Mouse (Mus musculus) ES-E14 (cell line): ENCODE measurements around the gene Dnajc4. TPM values are rescaled to one million over a fixed set of nuclear protein-coding genes. Genes with fewer than 3 reads are reported as not detected.

ENCODE experiments used
- DNase-seq: peaks from one replicate; pipeline ENCODE4 v3.0.0-alpha.2; 2013; ENCODE audit warnings: low read depth, low spot score
- H3K27ac ChIP-seq: 2 replicates; pipeline ENCODE4 v1.5.1; 2012; ENCODE audit warnings: low read depth, mild to moderate bottlenecking, low read length, moderate library complexity, mixed read lengths; ENCODE audit not compliant: poor library complexity, insufficient read depth, severe bottlenecking
- H3K36me3 ChIP-seq: 2 replicates; pipeline ENCODE4 v1.6.1; 2012; ENCODE audit warnings: mild to moderate bottlenecking, low read length, moderate library complexity, mixed read lengths; ENCODE audit not compliant: control insufficient read depth, poor library complexity, insufficient read depth, severe bottlenecking
- H3K4me1 ChIP-seq, 2 experiments: fragments of 150-350 bp in 1 of 2; sonication (generic) in 1 of 2; 2 replicates each; pipeline ENCODE4 v1.6.1; 2012; ENCODE audit warnings: low read length in 2 of 2, mild to moderate bottlenecking in 1 of 2, mixed read lengths in 1 of 2; ENCODE audit not compliant: control insufficient read depth in 2 of 2, insufficient read depth in 2 of 2, poor library complexity in 1 of 2
- H3K4me3 ChIP-seq, 2 experiments: fragments of 150-350 bp in 1 of 2; sonication (generic) in 1 of 2; 2 replicates each; pipeline ENCODE4 v1.5.1; 2012; ENCODE audit warnings: low read length in 2 of 2, low read depth in 1 of 2, mild to moderate bottlenecking in 1 of 2, mixed read lengths in 1 of 2; ENCODE audit not compliant: insufficient read depth in 1 of 2, poor library complexity in 1 of 2, severe bottlenecking in 1 of 2
- H3K9ac ChIP-seq: 2 replicates; pipeline ENCODE4 v1.6.1; 2012; ENCODE audit warnings: low read depth, mild to moderate bottlenecking, low read length, mixed read lengths; ENCODE audit not compliant: poor library complexity, insufficient read depth, severe bottlenecking
- H3K9me3 ChIP-seq: fragments of 150-350 bp; sonication (generic); 2 replicates; pipeline ENCODE4 v1.6.1; 2012; ENCODE audit warnings: low read depth, mild to moderate bottlenecking, low read length; ENCODE audit not compliant: control insufficient read depth, insufficient read depth
- CHD2 ChIP-seq: IDR thresholded peaks from 2 replicates; pipeline ENCODE4 v1.6.1; 2014; ENCODE audit warnings: mild to moderate bottlenecking, low read depth, low read length, inconsistent platforms
- HCFC1 ChIP-seq: IDR thresholded peaks from 2 replicates; pipeline ENCODE4 v1.6.1; 2012; ENCODE audit warnings: low read length, inconsistent platforms, borderline replicate concordance; ENCODE audit not compliant: insufficient read depth
- MAFK ChIP-seq: IDR thresholded peaks from 2 replicates; pipeline ENCODE4 v1.6.1; 2014; ENCODE audit warnings: mild to moderate bottlenecking, low read depth, low read length, inconsistent platforms; ENCODE audit not compliant: insufficient read depth
- ZC3H11A ChIP-seq: IDR thresholded peaks from 2 replicates; pipeline ENCODE4 v1.6.1; 2012; ENCODE audit warnings: low read depth, mild to moderate bottlenecking, inconsistent platforms, low read length, borderline replicate concordance
- ZNF384 ChIP-seq: IDR thresholded peaks from 2 replicates; pipeline ENCODE4 v1.6.1; 2012; ENCODE audit warnings: low read depth, low read length, inconsistent platforms
- in situ Hi-C, 2 experiments: fragments of 600-800 bp; cut with MboI; formaldehyde crosslinking; loops; one replicate each; pipeline ENCODE4 v1.15.1; 2025; ENCODE audit warnings: low sequenced_read_pairs in 2 of 2, inconsistent platforms in 1 of 2; ENCODE audit not compliant: unreplicated experiment in 2 of 2
- total RNA-seq: library from RNA; depleted of rRNA; stranded (reverse); fragments of 300-350 nt; gene quantifications from 2 replicates; pipeline ENCODE4 v1.2.3, GENCODE M21; 2012

The Dnajc4 gene
- total RNA-seq, 1 experiment = 14.0 TPM

DNA sequence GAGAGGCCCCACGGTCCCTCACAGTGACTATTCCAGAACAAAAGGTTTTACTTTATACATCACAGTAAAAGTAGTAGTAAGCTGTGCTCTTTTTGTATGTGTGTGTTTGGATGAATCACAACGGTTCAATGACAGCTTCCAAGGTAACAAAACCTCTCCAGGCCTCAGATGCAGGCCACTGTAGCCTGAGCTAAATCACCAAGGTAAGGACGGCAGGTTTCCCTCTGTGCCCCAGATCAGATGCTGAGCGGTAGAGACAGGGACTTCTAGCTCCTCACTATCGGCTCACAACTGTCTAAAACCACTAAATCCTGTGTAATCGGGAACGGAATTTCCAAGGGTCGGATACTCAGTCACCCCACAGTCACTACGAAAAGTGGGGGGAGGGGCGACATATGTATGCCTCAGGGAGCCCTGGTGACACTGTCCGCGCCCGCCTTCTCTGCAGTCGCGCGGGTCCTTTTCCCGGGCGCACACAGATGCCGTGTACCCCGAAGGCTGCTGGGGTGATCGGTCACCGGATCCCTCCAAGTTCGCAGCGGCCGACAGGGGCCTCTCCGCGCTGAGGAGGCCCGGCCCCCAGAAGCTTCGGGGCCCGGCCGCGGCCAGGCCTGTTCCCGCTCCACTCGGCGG is 46.8 kb upstream of the Dnajc4 start:
- Histone ChIP-seq H3K27ac (peak overlapping the region; percentile 76), H3K9ac (peak overlapping the region; percentile 85), H3K4me1 (no peaks in the 10 kb centered on the region; a peak in 1 of 4 replicates), H3K36me3 (peaks cover 10% of the 10 kb centered on the region), H3K9me3 (no peaks in the 10 kb centered on the region), H3K4me3 (peak overlapping the region; percentile 93 to 97)
- in situ Hi-C loops = no loop called here
- TF ChIP-seq MAFK (no peak), CHD2 (peak; percentile 14; the same call in 1 of the 2 replicates)
- no peak for DNase-seq

DNA sequence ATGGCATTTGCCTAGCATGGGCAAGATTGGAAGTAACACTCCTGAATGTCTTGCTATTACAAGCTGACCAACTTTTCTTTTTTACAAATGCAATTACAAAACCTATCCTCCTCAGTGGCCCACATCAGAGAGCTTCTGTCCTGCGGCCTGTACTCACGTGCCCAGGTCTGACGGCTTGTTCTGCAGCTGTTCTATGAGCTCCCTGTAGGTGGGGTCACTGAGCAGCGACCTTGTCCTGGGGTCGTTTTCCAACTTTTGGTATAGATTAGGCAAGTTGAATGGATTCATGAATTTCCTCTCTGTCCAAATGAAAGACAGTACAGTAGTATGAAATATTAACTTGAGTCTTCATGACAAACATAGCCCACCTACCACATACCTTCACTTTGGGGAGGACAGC is 41.6 kb upstream of the Dnajc4 start:
- Histone ChIP-seq H3K27ac (no peak overlapping the region), H3K4me3 (no peak overlapping the region), H3K36me3 (peaks cover 52% of the 10 kb centered on the region), H3K9ac (no peak overlapping the region), H3K9me3 (no peaks in the 10 kb centered on the region), H3K4me1 (peaks cover 0 to 2% of the 10 kb centered on the region in 2 experiments; a peak in 1 of 4 replicates)
- TF ChIP-seq ZC3H11A (no peak), ZNF384 (no peak), HCFC1 (no peak), CHD2 (no peak), MAFK (no peak)
- in situ Hi-C loops = no loop called here
- DNase-seq = no peak

DNA sequence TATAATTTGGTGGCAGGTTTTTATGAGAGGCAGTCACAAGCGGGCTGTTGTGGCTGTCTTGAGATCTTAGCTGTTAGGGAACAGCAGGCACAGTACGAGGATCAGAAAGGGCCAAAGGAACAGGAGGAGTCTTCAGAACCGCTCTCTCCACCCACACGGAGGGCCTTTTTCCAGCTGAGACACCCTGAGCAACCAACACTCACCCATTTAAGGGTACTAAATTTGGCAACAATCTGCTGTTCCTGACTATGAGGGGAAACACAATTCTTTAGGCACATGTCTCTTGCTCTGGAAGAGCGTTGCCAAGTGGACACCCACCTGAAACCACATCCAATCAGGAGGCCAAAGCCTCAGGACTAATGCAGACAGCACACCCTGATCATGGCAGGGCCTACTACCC is 37.2 kb upstream of the Dnajc4 start:
- Histone ChIP-seq H3K27ac (no peak overlapping the region), H3K36me3 (peaks cover 77% of the 10 kb centered on the region), H3K9ac (no peak overlapping the region), H3K4me1 (0 out of 4 replicates have a peak, but pooled peaks cover 0 to 2% of the 10 kb centered on the region in 2 experiments), H3K4me3 (no peak overlapping the region), H3K9me3 (no peaks in the 10 kb centered on the region)
- in situ Hi-C loops = no loop called here
- DNase-seq = no peak
- no peak for TF ChIP-seq MAFK
- no peak for TF ChIP-seq CHD2
- no peak for TF ChIP-seq ZC3H11A
- no peak for TF ChIP-seq ZNF384

DNA sequence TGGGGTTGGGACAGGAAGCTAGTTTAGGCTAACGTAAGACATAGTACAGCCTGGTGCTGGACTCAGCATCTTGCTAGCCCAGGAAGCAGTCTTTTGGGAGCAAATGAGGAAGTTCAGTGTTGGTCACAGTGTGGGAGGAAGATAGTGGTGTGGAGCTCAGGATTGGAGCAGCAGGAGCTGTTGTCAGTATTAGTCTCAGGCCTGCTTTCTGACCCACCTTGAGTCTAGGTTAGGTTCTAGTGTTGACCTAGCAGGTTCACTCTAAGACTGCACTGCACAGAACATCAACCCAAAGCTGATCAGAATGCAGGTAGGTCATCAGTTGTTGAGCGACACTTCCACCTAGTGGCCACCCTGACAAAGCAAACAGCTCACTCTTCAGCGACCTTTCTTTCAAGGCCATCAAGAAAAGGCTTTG is 27.9 kb upstream of the Dnajc4 start:
- no peaks in the 10 kb centered on the region for H3K4me1 ChIP-seq
- H3K9ac ChIP-seq = no peak overlapping the region
- no peaks in the 10 kb centered on the region for H3K9me3 ChIP-seq
- H3K27ac ChIP-seq = no peak overlapping the region
- DNase-seq = peak; percentile 52
- TF ChIP-seq ZNF384 (no peak), CHD2 (no peak), MAFK (no peak), ZC3H11A (0 out of 2 replicates have a peak, but pooled peaks have one; percentile 14), HCFC1 (no peak)
- no peak overlapping the region for H3K4me3 ChIP-seq
- peaks cover 53% of the 10 kb centered on the region for H3K36me3 ChIP-seq
- in situ Hi-C loops = no loop called here

DNA sequence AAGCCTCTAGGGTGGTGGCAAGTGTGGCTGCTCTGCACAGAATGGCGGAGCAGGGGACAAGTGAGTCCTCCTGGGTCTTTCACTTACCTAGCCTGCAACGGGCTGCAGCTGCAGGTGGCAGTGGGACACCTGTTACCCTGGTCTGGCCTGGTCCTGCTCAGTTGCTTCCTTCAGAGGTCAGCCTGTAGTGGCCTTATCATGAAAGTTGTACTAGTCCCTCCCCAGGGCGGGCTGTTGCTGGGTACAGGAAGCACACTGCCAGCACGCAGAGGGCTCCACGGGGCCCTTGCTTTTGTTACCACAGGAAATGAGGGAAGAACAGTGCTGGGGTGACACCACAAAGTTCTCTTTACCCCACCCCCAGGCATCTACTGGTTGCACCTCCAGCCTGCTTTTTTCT is 26.8 kb upstream of the Dnajc4 start, which contains the start of gene Fermt3:
Fermt3 (minus strand) TSS at position 279 of the 400 bp plus-strand sequence.
- no peaks in the 10 kb centered on the region for H3K4me1 ChIP-seq
- no peak within 1 kb of the TSS for H3K27ac ChIP-seq
- H3K36me3 ChIP-seq = peaks cover 49% of the 10 kb centered on the region
- in situ Hi-C loops = no loop called here
- no peak within 1 kb of the TSS for H3K9ac ChIP-seq
- no peak for DNase-seq
- TF ChIP-seq MAFK (no peak), ZC3H11A (no peak), ZNF384 (no peak), CHD2 (no peak)
- no peak within 1 kb of the TSS for H3K4me3 ChIP-seq
- H3K9me3 ChIP-seq = no peaks in the 10 kb centered on the region
